Mouse (Mus musculus): ENCODE measurements around the gene Schip1. TPM values are rescaled to one million over a fixed set of nuclear protein-coding genes. Genes with fewer than 3 reads are reported as not detected.
A peak's percentile ranks its signal among the peaks of the same experiment; 100 is the strongest.

The Schip1 gene
- polyA plus RNA-seq, 1 experiment from 2014 or later: 27.6 TPM

DNA sequence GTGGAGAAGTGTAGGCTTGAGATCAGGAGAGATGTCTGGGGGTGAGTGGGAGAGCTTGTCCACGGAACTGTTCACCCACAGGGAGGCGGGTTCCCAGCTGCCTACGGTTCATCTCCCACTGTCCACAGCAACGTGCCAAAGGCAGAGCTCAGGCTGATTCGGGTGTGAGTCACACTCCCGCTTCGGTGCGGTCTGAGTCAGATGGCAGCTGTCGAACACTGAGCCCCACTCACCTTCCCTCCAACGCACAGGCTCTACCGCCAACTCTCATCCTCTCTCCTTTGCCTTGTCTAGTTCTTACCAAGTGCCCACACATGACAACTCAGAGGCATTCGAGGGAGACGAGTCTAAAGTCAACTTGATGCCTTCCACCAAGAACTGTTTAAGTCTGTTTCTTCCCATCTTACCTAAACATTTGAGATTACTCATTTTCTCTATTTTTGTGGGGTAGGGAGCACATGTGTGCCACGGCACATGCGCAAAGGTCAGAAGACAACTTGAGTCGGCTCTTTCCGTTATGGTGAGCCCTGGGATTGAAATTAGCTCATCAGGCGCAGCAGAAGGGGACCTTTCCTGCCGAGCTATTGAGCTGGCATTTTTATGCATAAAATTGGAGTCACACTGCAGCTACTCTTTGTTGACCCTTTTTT, 544.4 kb downstream of the Schip1 start:
- Histone ChIP-seq H3K27ac (replicated peaks) (no peak overlapping the region), H3K9me3 (ENCODE audit: control insufficient read depth, low read length) (no peaks in the 10 kb centered on the region), H3K4me3 (ENCODE audit: low read depth, low read length) (no peak overlapping the region), H3K4me2 (replicated peaks; ENCODE audit: low read depth) (no peak overlapping the region), H3K4me1 (replicated peaks; ENCODE audit: control insufficient read depth, insufficient read depth) (no peaks in the 10 kb centered on the region), H3K27me3 (ENCODE audit: control insufficient read depth, insufficient read depth, low read length) (no peaks in the 10 kb centered on the region), H3K9ac (ENCODE audit: low read length) (no peak overlapping the region), H3K36me3 (ENCODE audit: control insufficient read depth, insufficient read depth, low read length) (no peaks in the 10 kb centered on the region)
- ATAC-seq (ENCODE audit: low FRiP score, low TSS enrichment): peak; percentile 40; the same call in 1 of the 2 replicates
- TF ChIP-seq EP300 (optimal IDR thresholded peaks at IDR 0.05): no peak
- no peak for TF ChIP-seq CTCF (IDR thresholded peaks at IDR 0.05; ENCODE audit: low read depth)
- 69% methylated on average over 19 of the region's 19 CpGs for WGBS
- DNase-seq (ENCODE audit: low spot score): no peak

- no peaks in the 10 kb centered on the region for H3K36me3 ChIP-seq (ENCODE audit: control insufficient read depth, insufficient read depth, low read length)
- DNase-seq (ENCODE audit: low spot score) (no peak), ATAC-seq (ENCODE audit: low FRiP score, low TSS enrichment) (no peak)
- no peaks in the 10 kb centered on the region for H3K27me3 ChIP-seq (ENCODE audit: control insufficient read depth, insufficient read depth, low read length)
- H3K9me3 ChIP-seq (ENCODE audit: control insufficient read depth, low read length): no peaks in the 10 kb centered on the region
- no peak overlapping the region for H3K4me2 ChIP-seq (replicated peaks; ENCODE audit: low read depth)
- WGBS: 42% methylated on average over 6 of the region's 6 CpGs
- TF ChIP-seq EP300 (optimal IDR thresholded peaks at IDR 0.05): no peak
- no peak for TF ChIP-seq CTCF (IDR thresholded peaks at IDR 0.05; ENCODE audit: low read depth)
- no peak overlapping the region for H3K9ac ChIP-seq (ENCODE audit: low read length)
- H3K27ac ChIP-seq (replicated peaks): no peak overlapping the region
- no peak overlapping the region for H3K4me3 ChIP-seq (ENCODE audit: low read depth, low read length)
- H3K4me1 ChIP-seq (replicated peaks; ENCODE audit: control insufficient read depth, insufficient read depth): no peaks in the 10 kb centered on the region
Observed at GRCm38 (mm10) chr3:68610011-68610410, 545.4 kb downstream of the Schip1 start.

GRCm38 (mm10) chr3:68610598-68611261, 546.1 kb downstream of the Schip1 start:
- Histone ChIP-seq H3K4me1 (replicated peaks; ENCODE audit: control insufficient read depth, insufficient read depth) (no peaks in the 10 kb centered on the region), H3K27ac (replicated peaks) (no peak overlapping the region), H3K27me3 (ENCODE audit: control insufficient read depth, insufficient read depth, low read length) (no peaks in the 10 kb centered on the region), H3K36me3 (ENCODE audit: control insufficient read depth, insufficient read depth, low read length) (no peaks in the 10 kb centered on the region), H3K9me3 (ENCODE audit: control insufficient read depth, low read length) (no peaks in the 10 kb centered on the region), H3K9ac (ENCODE audit: low read length) (no peak overlapping the region), H3K4me2 (replicated peaks; ENCODE audit: low read depth) (no peak overlapping the region), H3K4me3 (ENCODE audit: low read depth, low read length) (no peak overlapping the region)
- DNase-seq (ENCODE audit: low spot score): no peak
- WGBS: 84% methylated on average over 11 of the region's 11 CpGs
- TF ChIP-seq CTCF (IDR thresholded peaks at IDR 0.05; ENCODE audit: low read depth) (no peak), EP300 (optimal IDR thresholded peaks at IDR 0.05) (no peak)
- no peak for ATAC-seq (ENCODE audit: low FRiP score, low TSS enrichment)

DNA sequence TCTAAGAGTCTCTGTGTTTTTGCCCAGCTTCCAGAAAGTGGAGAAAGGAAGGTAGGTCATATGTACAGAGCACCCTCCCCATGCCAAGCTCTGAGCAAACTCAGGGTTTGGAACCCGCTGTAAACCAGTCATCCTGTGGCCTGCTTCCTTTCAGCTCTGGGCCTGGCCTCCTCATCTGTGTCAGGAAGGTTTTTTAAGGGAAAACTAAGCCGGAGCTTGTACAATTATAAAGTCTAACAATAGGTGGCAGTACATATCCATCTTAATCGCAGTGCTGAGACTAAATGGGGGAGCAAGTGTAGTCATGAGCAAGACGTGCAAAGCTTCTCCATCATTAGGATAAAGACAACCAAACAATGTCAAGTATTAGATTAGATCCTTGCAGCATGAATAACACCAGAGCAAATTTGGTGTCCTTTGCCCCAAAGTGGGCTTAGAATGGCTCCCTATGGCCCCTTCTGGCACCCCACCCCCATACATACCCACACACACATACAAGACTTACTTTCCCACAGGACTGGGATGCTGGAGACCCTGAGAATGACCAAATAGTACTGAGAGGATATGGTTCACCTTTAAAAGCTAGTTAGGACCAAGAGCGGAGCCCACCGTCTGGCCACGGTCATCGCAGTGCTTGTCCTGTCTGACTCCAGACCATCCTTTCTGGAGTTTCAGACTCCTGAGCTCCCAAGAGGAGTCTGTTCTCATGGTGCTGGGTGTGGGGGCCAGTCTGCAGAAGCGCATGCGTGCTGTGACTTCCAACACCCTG, 550.6 kb downstream of the Schip1 start:
- Histone ChIP-seq H3K36me3 (ENCODE audit: control insufficient read depth, insufficient read depth, low read length) (no peaks in the 10 kb centered on the region), H3K4me3 (ENCODE audit: low read depth, low read length) (no peak overlapping the region), H3K4me2 (replicated peaks; ENCODE audit: low read depth) (no peak overlapping the region), H3K9ac (ENCODE audit: low read length) (no peak overlapping the region), H3K9me3 (ENCODE audit: control insufficient read depth, low read length) (no peaks in the 10 kb centered on the region), H3K27ac (replicated peaks) (no peak overlapping the region), H3K27me3 (ENCODE audit: control insufficient read depth, insufficient read depth, low read length) (no peaks in the 10 kb centered on the region), H3K4me1 (replicated peaks; ENCODE audit: control insufficient read depth, insufficient read depth) (no peaks in the 10 kb centered on the region)
- DNase-seq (ENCODE audit: low spot score): no peak
- no peak for TF ChIP-seq EP300 (optimal IDR thresholded peaks at IDR 0.05)
- TF ChIP-seq CTCF (IDR thresholded peaks at IDR 0.05; ENCODE audit: low read depth): peak; percentile 73
- 65% methylated on average over 10 of the region's 10 CpGs for WGBS
- peak; percentile 53; the same call in 1 of the 2 replicates for ATAC-seq (ENCODE audit: low FRiP score, low TSS enrichment)

GRCm38 (mm10) chr3:68616363-68616762, 551.8 kb downstream of the Schip1 start:
- ATAC-seq (ENCODE audit: low FRiP score, low TSS enrichment): no peak
- no peak for DNase-seq (ENCODE audit: low spot score)
- TF ChIP-seq CTCF (IDR thresholded peaks at IDR 0.05; ENCODE audit: low read depth): no peak
- no peak for TF ChIP-seq EP300 (optimal IDR thresholded peaks at IDR 0.05)
- 80% methylated on average over 12 of the region's 12 CpGs for WGBS
- Histone ChIP-seq H3K9ac (ENCODE audit: low read length) (no peak overlapping the region), H3K27ac (replicated peaks) (no peak overlapping the region), H3K27me3 (ENCODE audit: control insufficient read depth, insufficient read depth, low read length) (no peaks in the 10 kb centered on the region), H3K4me3 (ENCODE audit: low read depth, low read length) (no peak overlapping the region), H3K9me3 (ENCODE audit: control insufficient read depth, low read length) (no peaks in the 10 kb centered on the region), H3K4me1 (replicated peaks; ENCODE audit: control insufficient read depth, insufficient read depth) (no peaks in the 10 kb centered on the region), H3K36me3 (ENCODE audit: control insufficient read depth, insufficient read depth, low read length) (no peaks in the 10 kb centered on the region), H3K4me2 (replicated peaks; ENCODE audit: low read depth) (no peak overlapping the region)

All from stomach, postnatal 0 days (tissue).